Mouse (Mus musculus): ENCODE data around the gene Chga.

DNA sequence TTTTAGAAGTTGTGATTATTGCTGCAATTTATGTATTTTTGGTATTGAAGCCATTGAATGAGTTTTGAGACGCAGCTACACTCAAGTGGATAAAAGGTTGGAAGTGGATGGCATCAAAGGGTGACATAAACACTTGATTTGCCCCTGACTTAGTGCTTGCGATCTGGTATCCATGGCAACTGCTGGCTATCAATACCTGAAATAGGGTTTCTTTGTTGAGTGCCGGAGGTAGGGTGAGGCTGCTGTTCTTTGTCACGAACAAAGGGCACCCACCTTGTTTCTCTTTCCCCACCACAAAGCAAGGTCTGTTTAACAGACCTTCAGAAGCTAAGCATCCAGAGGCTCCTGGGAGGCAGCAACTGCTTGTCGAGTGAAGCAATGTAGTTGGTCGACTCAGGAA lies 9.6 kb upstream of the Chga start:
- no peak for TF ChIP-seq CTCF (IDR thresholded peaks at IDR 0.05; ENCODE audit: extremely low read depth, insufficient read length, insufficient replicate concordance, low read depth, low read length)
- TF ChIP-seq POLR2A (IDR thresholded peaks at IDR 0.05; ENCODE audit: low read depth, low read length) = no peak

All from small intestine, adult 2 months (tissue).